Mouse (Mus musculus) liver, embryonic 12.5 days (tissue): ENCODE results near the gene Kcnd2. TPM values are rescaled to one million over a fixed set of nuclear protein-coding genes. Genes with fewer than 3 reads are reported as not detected.
"Not testable (repeated sequence)": the region's sequence is repeated elsewhere in the genome, so short reads cannot be mapped to it uniquely, and the experiment has no call there.

ENCODE experiments used
- ATAC-seq: fragments of 200-750 bp; cut with Nextera tagmentation; 2 replicates; pipeline ENCODE4 v1.8.0; 2017; ENCODE audit warnings: moderate number of reproducible peaks, mild to moderate bottlenecking, moderate library complexity
- H3K27ac ChIP-seq: fragments of 300-500 bp; sonication (generic); 2 replicates; pipeline ENCODE4 v1.5.1; 2016; ENCODE audit warnings: mild to moderate bottlenecking
- H3K27me3 ChIP-seq: fragments of 300-500 bp; sonication (generic); replicated peaks from 2 replicates; pipeline ENCODE4 v1.6.1; 2016; ENCODE audit warnings: mild to moderate bottlenecking, moderate library complexity
- H3K36me3 ChIP-seq: fragments of 300-500 bp; sonication (generic); 2 replicates; pipeline ENCODE4 v1.6.1; 2016; ENCODE audit warnings: mild to moderate bottlenecking, moderate library complexity
- H3K4me1 ChIP-seq: fragments of 300-500 bp; sonication (generic); 2 replicates; pipeline ENCODE4 v1.6.1; 2016
- H3K4me2 ChIP-seq: fragments of 300-500 bp; sonication (generic); 2 replicates; pipeline ENCODE4 v1.6.1; 2016; ENCODE audit warnings: mild to moderate bottlenecking, moderate library complexity
- H3K4me3 ChIP-seq: fragments of 300-500 bp; sonication (generic); 2 replicates; pipeline ENCODE4 v1.5.1; 2016; ENCODE audit warnings: mild to moderate bottlenecking, moderate library complexity
- H3K9ac ChIP-seq: fragments of 300-500 bp; sonication (generic); 2 replicates; pipeline ENCODE4 v1.6.1; 2016; ENCODE audit warnings: mild to moderate bottlenecking, moderate library complexity
- H3K9me3 ChIP-seq: fragments of 300-500 bp; sonication (generic); replicated peaks from 2 replicates; pipeline ENCODE4 v1.6.1; 2016; ENCODE audit warnings: mild to moderate bottlenecking, moderate library complexity
- WGBS: fragments of 180-500 bp; shearing (Covaris S2); methylation state at CpG from one replicate; pipeline ENCODE4 v1.1.7; 2016; ENCODE audit not compliant: insufficient replicate concordance; 5-methylcytosine and 5-hydroxymethylcytosine counted together
- polyA plus RNA-seq: library from polyadenylated mRNA; unstranded; fragments of >200 nt; fragmentation: Nextera tagmentation; extraction: Ambion mirVana; gene quantifications from 2 replicates; pipeline ENCODE4 v1.2.1, GENCODE M21; 2016

The Kcnd2 gene
- polyA plus RNA-seq, 1 experiment from 2014 or later = 0.02 TPM

DNA sequence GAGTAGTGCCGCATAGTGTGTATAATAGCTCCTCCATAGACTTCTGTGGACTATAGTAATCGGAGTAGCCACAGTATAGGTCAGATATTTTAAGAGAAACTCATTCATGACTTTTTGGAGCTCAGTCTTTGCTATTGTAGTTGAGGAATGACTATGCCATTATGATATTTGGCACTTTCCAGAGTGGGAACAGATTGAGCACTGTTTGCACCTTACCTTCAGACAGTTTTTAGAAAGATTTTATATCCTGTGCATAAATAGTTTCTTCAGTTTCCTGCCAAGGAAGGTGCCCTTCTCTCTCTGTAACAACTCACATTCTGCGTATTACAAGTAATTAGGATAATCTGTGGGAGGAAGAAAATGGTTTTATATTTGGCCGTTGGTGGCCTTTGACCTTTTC lies 89.6 kb downstream of the Kcnd2 start:
- no peak overlapping the region for H3K4me2 ChIP-seq
- WGBS = 71% methylated on average over 4 of the region's 4 CpGs

GRCm38 (mm10) chr6:21310159-21310558 lies 94.9 kb downstream of the Kcnd2 start:
- Histone ChIP-seq H3K4me2 (no peak overlapping the region), H3K36me3 (no peaks in the 10 kb centered on the region), H3K9me3 (no peaks in the 10 kb centered on the region), H3K27ac (no peak overlapping the region), H3K4me3 (no peak overlapping the region), H3K9ac (no peak overlapping the region), H3K4me1 (no peaks in the 10 kb centered on the region), H3K27me3 (no peaks in the 10 kb centered on the region)
- WGBS = 68% methylated on average over 3 of the region's 3 CpGs
- ATAC-seq = no peak

More for the DNA sequence above, 89.6 kb downstream of the Kcnd2 start:
- no peaks in the 10 kb centered on the region for H3K36me3 ChIP-seq
- no peak overlapping the region for H3K9ac ChIP-seq
- no peaks in the 10 kb centered on the region for H3K27me3 ChIP-seq
- H3K9me3 ChIP-seq = no peaks in the 10 kb centered on the region
- H3K4me3 ChIP-seq = no peak overlapping the region
- H3K4me1 ChIP-seq = no peaks in the 10 kb centered on the region
- no peak for ATAC-seq
- H3K27ac ChIP-seq = no peak overlapping the region

GRCm38 (mm10) chr6:21321407-21321806 lies 106.1 kb downstream of the Kcnd2 start:
- ATAC-seq = no peak
- H3K27ac ChIP-seq = no peak overlapping the region
- no peak overlapping the region for H3K4me3 ChIP-seq
- 71% methylated on average over 6 of the region's 6 CpGs for WGBS
- no peak overlapping the region for H3K4me2 ChIP-seq
- H3K9me3 ChIP-seq = no peaks in the 10 kb centered on the region
- H3K9ac ChIP-seq = no peak overlapping the region
- no peaks in the 10 kb centered on the region for H3K36me3 ChIP-seq
- no peaks in the 10 kb centered on the region for H3K4me1 ChIP-seq
- H3K27me3 ChIP-seq = no peaks in the 10 kb centered on the region

DNA sequence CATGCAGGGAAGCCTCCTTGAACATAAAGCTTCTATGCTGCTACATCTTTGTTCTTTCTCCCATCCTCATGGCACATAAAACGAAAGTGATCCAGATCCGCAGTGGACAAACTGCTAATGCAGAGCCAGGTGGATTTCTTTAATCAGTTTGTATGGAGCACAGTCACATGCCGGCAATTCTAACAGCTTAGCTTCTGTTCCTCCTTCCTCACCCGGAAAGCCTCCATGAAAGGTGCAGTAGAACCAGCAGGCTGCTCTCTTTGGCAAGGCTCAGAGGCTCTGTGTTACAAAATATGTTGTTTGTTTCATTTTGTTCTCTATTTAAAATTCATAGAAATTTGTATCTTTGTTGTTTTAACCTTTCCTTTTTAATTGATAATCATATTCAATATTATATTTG lies 106.9 kb downstream of the Kcnd2 start:
- Histone ChIP-seq H3K9me3 (no peaks in the 10 kb centered on the region), H3K4me2 (no peak overlapping the region), H3K27ac (no peak overlapping the region), H3K36me3 (no peaks in the 10 kb centered on the region), H3K4me3 (no peak overlapping the region), H3K9ac (no peak overlapping the region), H3K27me3 (no peaks in the 10 kb centered on the region), H3K4me1 (no peaks in the 10 kb centered on the region)
- WGBS = 69% methylated on average over 4 of the region's 4 CpGs
- no peak for ATAC-seq

GRCm38 (mm10) chr6:21325251-21325650 lies 109.9 kb downstream of the Kcnd2 start:
- H3K9ac ChIP-seq = no peak overlapping the region
- no peaks in the 10 kb centered on the region for H3K27me3 ChIP-seq
- no peak overlapping the region for H3K4me2 ChIP-seq
- H3K36me3 ChIP-seq = no peaks in the 10 kb centered on the region
- ATAC-seq = no peak
- H3K4me3 ChIP-seq = no peak overlapping the region
- H3K4me1 ChIP-seq = no peaks in the 10 kb centered on the region
- H3K9me3 ChIP-seq = no peaks in the 10 kb centered on the region
- no peak overlapping the region for H3K27ac ChIP-seq
- 69% methylated on average over 1 of the region's 1 CpGs for WGBS

- no peak overlapping the region for H3K4me3 ChIP-seq
- H3K4me1 ChIP-seq = no peaks in the 10 kb centered on the region
- ATAC-seq = no peak
- 24% methylated on average over 4 of the region's 4 CpGs for WGBS
- no peaks in the 10 kb centered on the region for H3K36me3 ChIP-seq
- no peak overlapping the region for H3K9ac ChIP-seq
- no peak overlapping the region for H3K4me2 ChIP-seq
- H3K27me3 ChIP-seq = no peaks in the 10 kb centered on the region
- H3K9me3 ChIP-seq = no peaks in the 10 kb centered on the region
- no peak overlapping the region for H3K27ac ChIP-seq
Measured at GRCm38 (mm10) chr6:21327081-21327737, 111.9 kb downstream of the Kcnd2 start.

- 72% methylated on average over 3 of the region's 3 CpGs for WGBS
- H3K27ac ChIP-seq, H3K27me3 ChIP-seq, H3K36me3 ChIP-seq, H3K4me1 ChIP-seq, H3K9me3 ChIP-seq, H3K4me3 ChIP-seq, H3K4me2 ChIP-seq, H3K9ac ChIP-seq, ATAC-seq: not testable (repeated sequence)
Measured at GRCm38 (mm10) chr6:21385298-21385697, 170.0 kb downstream of the Kcnd2 start.

DNA sequence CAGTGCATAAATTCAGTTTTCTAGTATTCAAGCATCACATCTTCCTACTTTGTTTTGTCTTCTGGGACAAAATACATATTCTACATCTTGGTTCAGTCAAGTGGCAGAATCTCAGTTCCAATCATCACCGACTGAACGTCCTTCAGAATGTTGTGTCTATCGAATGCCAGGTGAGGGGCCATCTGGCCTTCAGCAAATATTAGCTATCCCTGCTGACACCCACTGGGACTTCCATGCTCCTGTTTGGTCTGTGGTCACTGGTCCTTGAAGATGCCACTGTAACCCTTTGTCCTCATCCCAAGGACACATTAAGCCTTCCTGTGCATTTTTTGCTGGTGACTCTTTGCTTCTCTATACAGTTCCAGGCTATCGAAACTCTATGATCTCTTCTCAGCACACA lies 176.5 kb downstream of the Kcnd2 start:
- Histone ChIP-seq H3K9ac (no peak overlapping the region), H3K4me1 (no peaks in the 10 kb centered on the region), H3K27ac (no peak overlapping the region), H3K36me3 (no peaks in the 10 kb centered on the region), H3K9me3 (no peaks in the 10 kb centered on the region), H3K27me3 (no peaks in the 10 kb centered on the region), H3K4me2 (no peak overlapping the region), H3K4me3 (no peak overlapping the region)
- WGBS = 67% methylated on average over 4 of the region's 4 CpGs
- ATAC-seq = no peak

- H3K27me3 ChIP-seq = no peaks in the 10 kb centered on the region
- no peak for ATAC-seq
- no peak overlapping the region for H3K9ac ChIP-seq
- 76% methylated on average over 3 of the region's 3 CpGs for WGBS
- no peaks in the 10 kb centered on the region for H3K4me1 ChIP-seq
- H3K9me3 ChIP-seq = no peaks in the 10 kb centered on the region
- H3K4me2 ChIP-seq = no peak overlapping the region
- H3K27ac ChIP-seq = no peak overlapping the region
- no peak overlapping the region for H3K4me3 ChIP-seq
- no peaks in the 10 kb centered on the region for H3K36me3 ChIP-seq
Measured at GRCm38 (mm10) chr6:21413656-21414055, 198.4 kb downstream of the Kcnd2 start.

DNA sequence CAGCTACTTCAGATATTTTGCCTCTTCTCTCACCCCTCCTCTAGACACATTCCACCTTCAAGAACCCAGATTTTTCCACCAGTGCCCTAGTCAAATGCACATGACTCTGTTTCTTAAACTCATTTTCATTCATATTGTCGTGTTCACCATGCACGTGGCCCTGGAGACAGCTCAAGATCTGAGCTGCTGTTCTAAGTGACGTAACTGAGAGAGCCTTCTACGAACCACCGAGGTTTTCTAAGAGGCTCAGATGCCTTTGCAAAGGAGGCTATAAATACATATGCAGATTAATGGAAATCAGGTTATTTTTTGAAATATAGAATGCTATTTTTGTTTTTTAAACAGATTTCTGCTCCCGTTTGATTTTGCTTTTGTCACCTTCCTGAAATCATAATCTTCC lies 202.9 kb downstream of the Kcnd2 start:
- ATAC-seq = no peak
- Histone ChIP-seq H3K9ac (no peak overlapping the region), H3K27me3 (no peaks in the 10 kb centered on the region), H3K36me3 (no peaks in the 10 kb centered on the region), H3K4me3 (no peak overlapping the region), H3K27ac (no peak overlapping the region), H3K9me3 (no peaks in the 10 kb centered on the region), H3K4me2 (no peak overlapping the region), H3K4me1 (no peaks in the 10 kb centered on the region)
- WGBS = 72% methylated on average over 6 of the region's 6 CpGs

DNA sequence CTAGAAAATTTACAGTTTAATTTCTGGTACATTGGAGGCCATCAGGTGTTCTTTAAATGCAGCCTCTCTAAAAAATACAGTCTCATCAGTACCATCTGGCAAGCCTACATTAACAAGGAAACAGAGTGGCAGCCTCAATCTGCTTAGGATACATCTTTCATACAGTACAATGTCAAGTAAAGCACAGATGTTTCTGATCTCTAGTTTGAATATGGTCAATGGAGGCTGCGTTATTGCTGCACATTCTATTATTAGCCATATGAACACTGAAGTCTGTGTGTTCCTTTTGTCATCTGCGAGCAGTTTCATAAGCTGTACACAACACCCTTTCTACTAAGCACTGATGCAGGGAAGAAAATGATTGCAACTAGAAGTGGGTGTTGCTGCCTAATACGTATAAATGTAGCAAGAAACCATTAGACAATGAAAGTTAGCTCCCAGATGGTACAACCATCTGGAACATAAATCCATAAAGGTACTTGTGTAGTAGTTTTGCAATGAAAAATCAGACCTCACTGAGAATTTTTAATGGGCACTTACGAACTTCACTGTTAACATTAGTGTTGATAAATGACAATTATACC lies 209.0 kb downstream of the Kcnd2 start:
- Histone ChIP-seq H3K4me1 (no peaks in the 10 kb centered on the region), H3K9ac (no peak overlapping the region), H3K4me2 (no peak overlapping the region), H3K27me3 (no peaks in the 10 kb centered on the region), H3K36me3 (no peaks in the 10 kb centered on the region), H3K4me3 (no peak overlapping the region), H3K9me3 (no peaks in the 10 kb centered on the region), H3K27ac (no peak overlapping the region)
- WGBS = 58% methylated on average over 4 of the region's 4 CpGs
- no peak for ATAC-seq

DNA sequence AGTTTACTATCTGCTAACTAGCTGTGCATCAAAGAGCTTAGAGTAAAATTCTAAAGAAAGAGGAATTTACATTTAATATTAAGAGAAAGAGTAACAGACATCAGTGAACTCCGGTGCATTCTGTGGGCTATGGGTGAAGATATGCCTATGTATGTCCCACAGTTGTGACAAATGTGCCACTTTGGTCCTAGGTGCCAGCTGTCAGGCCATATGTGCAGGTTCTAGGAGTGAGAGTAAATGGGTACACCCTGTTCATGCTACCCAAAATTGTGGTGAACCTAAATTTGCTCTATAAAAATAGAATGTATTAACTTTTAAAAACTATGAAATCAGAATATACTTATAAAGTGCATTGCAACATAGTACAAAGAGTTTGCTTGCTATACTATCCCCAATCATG lies 215.8 kb downstream of the Kcnd2 start:
- no peaks in the 10 kb centered on the region for H3K4me1 ChIP-seq
- no peak overlapping the region for H3K9ac ChIP-seq
- H3K4me2 ChIP-seq = no peak overlapping the region
- H3K27me3 ChIP-seq = no peaks in the 10 kb centered on the region
- ATAC-seq = no peak
- no peaks in the 10 kb centered on the region for H3K36me3 ChIP-seq
- H3K27ac ChIP-seq = no peak overlapping the region
- H3K9me3 ChIP-seq = no peaks in the 10 kb centered on the region
- WGBS = 82% methylated on average over 1 of the region's 1 CpGs
- no peak overlapping the region for H3K4me3 ChIP-seq

DNA sequence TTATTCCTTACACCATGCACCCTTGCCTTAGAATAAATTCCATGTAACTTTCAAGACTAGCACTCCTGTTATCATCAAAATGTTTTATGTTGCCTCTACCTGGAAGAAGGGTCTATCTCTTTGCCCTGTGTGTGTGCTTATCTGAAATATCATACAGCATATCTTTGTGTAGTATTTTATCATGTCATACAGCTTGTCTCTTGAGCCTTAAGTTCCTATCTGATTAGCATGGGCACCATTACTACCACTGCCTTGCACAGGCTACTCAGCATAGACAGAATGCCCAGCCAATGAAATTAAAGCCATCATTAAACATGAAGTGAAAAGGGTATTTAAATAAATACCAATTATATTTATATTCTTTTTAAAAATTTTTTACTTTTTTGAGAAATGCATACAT lies 249.4 kb downstream of the Kcnd2 start:
- no peak overlapping the region for H3K27ac ChIP-seq
- no peaks in the 10 kb centered on the region for H3K27me3 ChIP-seq
- no peak overlapping the region for H3K4me3 ChIP-seq
- no peaks in the 10 kb centered on the region for H3K9me3 ChIP-seq
- no peak for ATAC-seq
- no peak overlapping the region for H3K4me2 ChIP-seq
- no peaks in the 10 kb centered on the region for H3K36me3 ChIP-seq
- no peaks in the 10 kb centered on the region for H3K4me1 ChIP-seq
- H3K9ac ChIP-seq = no peak overlapping the region
